Mouse (Mus musculus) megakaryocyte, embryonic 14.5 days (primary cell): ENCODE measurements around the gene Acaa1a.

Experiments
- FLI1 ChIP-seq: IDR thresholded peaks from 2 replicates; pipeline ENCODE4 v1.6.1; 2012; ENCODE audit warnings: low read length, inconsistent platforms, mixed read lengths
- GATA1 ChIP-seq: IDR thresholded peaks from 3 replicates; pipeline ENCODE4 v1.6.1; 2012; ENCODE audit warnings: mixed read lengths, low read length, inconsistent platforms, borderline replicate concordance

- no peak for TF ChIP-seq GATA1
- TF ChIP-seq FLI1 = no peak
These were observed 38.8 kb downstream of the Acaa1a start for GRCm38 (mm10) chr9:119378231-119378630.
